Mouse (Mus musculus) erythroblast, embryonic 14.5 days (primary cell): ENCODE measurements around the gene Prkcz. TPM values are rescaled to one million over a fixed set of nuclear protein-coding genes. Genes with fewer than 3 reads are reported as not detected.

Experiments used
- H3K27me3 ChIP-seq: 2 replicates; pipeline ENCODE4 v1.6.1; 2012; ENCODE audit warnings: inconsistent platforms; ENCODE audit not compliant: control insufficient read depth
- H3K36me3 ChIP-seq: 2 replicates; pipeline ENCODE4 v1.6.1; 2012; ENCODE audit warnings: mild to moderate bottlenecking, inconsistent platforms; ENCODE audit not compliant: control insufficient read depth
- H3K4me1 ChIP-seq: 2 replicates; pipeline ENCODE4 v1.6.1; 2012; ENCODE audit warnings: inconsistent platforms; ENCODE audit not compliant: control insufficient read depth
- H3K4me3 ChIP-seq: replicated peaks from 2 replicates; pipeline ENCODE3; 2012; ENCODE audit warnings: moderate library complexity, mild to moderate bottlenecking, inconsistent platforms
- H3K9me3 ChIP-seq: 2 replicates; pipeline ENCODE4 v1.6.1; 2012; ENCODE audit warnings: low read length, inconsistent platforms, mixed read lengths; ENCODE audit not compliant: control insufficient read depth
- GATA1 ChIP-seq: IDR thresholded peaks from 2 replicates; pipeline ENCODE4 v1.6.1; 2012; ENCODE audit warnings: low read length, inconsistent platforms, mixed read lengths
- TAL1 ChIP-seq: IDR thresholded peaks from 3 replicates; pipeline ENCODE4 v1.6.1; 2012; ENCODE audit warnings: low read length, inconsistent platforms, mixed read lengths
- polyA plus RNA-seq: library from polyadenylated mRNA; stranded (reverse); fragments of >175 nt; gene quantifications from 2 replicates; pipeline ENCODE4 v1.2.3, GENCODE M21; 2012

Gene Prkcz
- polyA plus RNA-seq, 1 experiment = 0.02 TPM

GRCm38 (mm10) chr4:155221599-155222551 lies 139.3 kb downstream of the Prkcz start:
- Histone ChIP-seq H3K4me3 (peak overlapping the region; percentile 61), H3K36me3 (no peaks in the 10 kb centered on the region; the same call in 1 of the 2 replicates), H3K4me1 (peaks cover 43% of the 10 kb centered on the region), H3K9me3 (peaks cover 7% of the 10 kb centered on the region; the same call in 1 of the 2 replicates), H3K27me3 (peaks cover 61% of the 10 kb centered on the region)
- TF ChIP-seq TAL1 (no peak), GATA1 (no peak)

- peaks cover 61% of the 10 kb centered on the region for H3K27me3 ChIP-seq
- peaks cover 43% of the 10 kb centered on the region for H3K4me1 ChIP-seq
- H3K4me3 ChIP-seq = peak overlapping the region; percentile 61
- H3K36me3 ChIP-seq = no peaks in the 10 kb centered on the region; the same call in 1 of the 2 replicates
- TF ChIP-seq GATA1 = no peak
- no peak for TF ChIP-seq TAL1
- peaks cover 7% of the 10 kb centered on the region; the same call in 1 of the 2 replicates for H3K9me3 ChIP-seq
These were observed 140.1 kb downstream of the Prkcz start for GRCm38 (mm10) chr4:155221106-155221505.

GRCm38 (mm10) chr4:155220213-155221100 lies 140.7 kb downstream of the Prkcz start:
- no peaks in the 10 kb centered on the region; the same call in 1 of the 2 replicates for H3K36me3 ChIP-seq
- TF ChIP-seq GATA1 (no peak), TAL1 (no peak)

GRCm38 (mm10) chr4:155219271-155220212 lies 141.6 kb downstream of the Prkcz start:
- Histone ChIP-seq H3K27me3 (peaks cover 53% of the 10 kb centered on the region), H3K4me1 (peaks cover 44% of the 10 kb centered on the region), H3K9me3 (peaks cover 7% of the 10 kb centered on the region; the same call in 1 of the 2 replicates), H3K4me3 (peak overlapping the region; percentile 61), H3K36me3 (no peaks in the 10 kb centered on the region; the same call in 1 of the 2 replicates)
- TF ChIP-seq GATA1 (no peak), TAL1 (no peak)

More at GRCm38 (mm10) chr4:155220213-155221100, 140.7 kb downstream of the Prkcz start:
- Histone ChIP-seq H3K9me3 (peaks cover 7% of the 10 kb centered on the region; the same call in 1 of the 2 replicates), H3K4me3 (peak overlapping the region; percentile 61), H3K4me1 (peaks cover 43% of the 10 kb centered on the region), H3K27me3 (peaks cover 56% of the 10 kb centered on the region)

- Histone ChIP-seq H3K4me3 (no peak overlapping the region), H3K27me3 (peaks cover 40% of the 10 kb centered on the region), H3K9me3 (peaks cover 7% of the 10 kb centered on the region; the same call in 1 of the 2 replicates), H3K36me3 (no peaks in the 10 kb centered on the region; the same call in 1 of the 2 replicates), H3K4me1 (peaks cover 35% of the 10 kb centered on the region)
- no peak for TF ChIP-seq TAL1
- no peak for TF ChIP-seq GATA1
These were observed 142.9 kb downstream of the Prkcz start for GRCm38 (mm10) chr4:155218104-155218732.

GRCm38 (mm10) chr4:155217241-155218103 lies 143.7 kb downstream of the Prkcz start:
- no peak for TF ChIP-seq GATA1
- TF ChIP-seq TAL1 = no peak
- no peaks in the 10 kb centered on the region; the same call in 1 of the 2 replicates for H3K36me3 ChIP-seq
- peaks cover 37% of the 10 kb centered on the region for H3K27me3 ChIP-seq
- no peak overlapping the region for H3K4me3 ChIP-seq
- peaks cover 33% of the 10 kb centered on the region for H3K4me1 ChIP-seq
- peaks cover 7% of the 10 kb centered on the region; the same call in 1 of the 2 replicates for H3K9me3 ChIP-seq
